Mouse (Mus musculus) brown adipose tissue, adult 24 weeks (tissue): ENCODE results near the gene Btbd3. TPM values are rescaled to one million over a fixed set of nuclear protein-coding genes. Genes with fewer than 3 reads are reported as not detected.

ENCODE experiments used
- H3K27ac ChIP-seq: fragments of 200-500 bp; replicated peaks from 2 replicates; pipeline ENCODE4 v1.5.1; 2012; ENCODE audit warnings: low read depth, mild to moderate bottlenecking, low read length
- H3K4me1 ChIP-seq: fragments of 200-500 bp; 2 replicates; pipeline ENCODE4 v1.6.1; 2012; ENCODE audit warnings: low read length, mixed read lengths; ENCODE audit not compliant: control insufficient read depth, insufficient read depth, insufficient read length
- H3K4me3 ChIP-seq: fragments of 200-500 bp; 2 replicates; pipeline ENCODE4 v1.5.1; 2012; ENCODE audit warnings: low read depth, mild to moderate bottlenecking, low read length, moderate library complexity; ENCODE audit not compliant: insufficient read depth
- polyA plus RNA-seq: library from polyadenylated mRNA; stranded (reverse); fragments of >200 nt; gene quantifications from 2 replicates; pipeline ENCODE4 v1.2.4, GENCODE M21; 2012; ENCODE audit not compliant: missing spikeins, insufficient read depth, insufficient read length

The Btbd3 gene
- polyA plus RNA-seq, 1 experiment = 9.1 TPM

DNA sequence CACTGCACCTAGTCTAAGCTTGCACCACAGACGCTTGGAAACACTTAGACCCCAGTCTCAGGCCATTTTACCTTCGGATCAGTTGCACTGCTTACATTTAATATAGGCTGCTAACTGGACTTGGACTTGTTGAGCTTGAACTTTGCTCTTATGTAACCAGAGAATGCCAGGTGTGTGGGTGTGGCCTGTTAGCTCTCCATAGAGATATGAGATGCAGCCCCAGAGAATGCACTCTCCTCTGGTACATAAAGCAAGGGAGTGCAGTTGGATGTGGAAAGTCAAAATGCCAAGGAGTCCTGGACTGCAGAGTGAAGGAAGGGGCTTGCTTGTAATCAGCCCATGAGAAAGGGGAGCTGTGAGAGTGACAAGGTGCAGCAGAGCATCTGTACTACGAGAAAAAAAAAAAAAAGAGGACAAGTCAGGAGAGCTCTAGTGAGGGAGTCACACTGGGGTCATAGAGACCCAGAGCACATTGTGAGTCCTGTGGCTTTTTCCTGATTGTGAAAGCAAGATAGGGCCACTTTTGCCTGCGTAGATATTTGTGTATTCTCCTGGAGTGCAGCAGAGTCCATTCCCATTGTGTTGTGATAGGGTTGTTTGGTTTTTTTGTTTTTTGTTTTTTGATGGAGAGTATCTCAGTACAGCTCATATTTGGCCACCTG lies 11.6 kb downstream of the Btbd3 start:
- Histone ChIP-seq H3K27ac (no peak overlapping the region), H3K4me3 (no peak overlapping the region), H3K4me1 (peaks cover 18% of the 10 kb centered on the region)

GRCm38 (mm10) chr2:138269330-138269729 lies 13.0 kb downstream of the Btbd3 start:
- H3K4me3 ChIP-seq = no peak overlapping the region

GRCm38 (mm10) chr2:138273404-138274073 lies 17.2 kb downstream of the Btbd3 start:
- peaks cover 19% of the 10 kb centered on the region for H3K4me1 ChIP-seq
- H3K4me3 ChIP-seq = no peak overlapping the region
- no peak overlapping the region for H3K27ac ChIP-seq

More at GRCm38 (mm10) chr2:138269330-138269729, 13.0 kb downstream of the Btbd3 start:
- no peak overlapping the region for H3K27ac ChIP-seq
- peaks cover 26% of the 10 kb centered on the region for H3K4me1 ChIP-seq

DNA sequence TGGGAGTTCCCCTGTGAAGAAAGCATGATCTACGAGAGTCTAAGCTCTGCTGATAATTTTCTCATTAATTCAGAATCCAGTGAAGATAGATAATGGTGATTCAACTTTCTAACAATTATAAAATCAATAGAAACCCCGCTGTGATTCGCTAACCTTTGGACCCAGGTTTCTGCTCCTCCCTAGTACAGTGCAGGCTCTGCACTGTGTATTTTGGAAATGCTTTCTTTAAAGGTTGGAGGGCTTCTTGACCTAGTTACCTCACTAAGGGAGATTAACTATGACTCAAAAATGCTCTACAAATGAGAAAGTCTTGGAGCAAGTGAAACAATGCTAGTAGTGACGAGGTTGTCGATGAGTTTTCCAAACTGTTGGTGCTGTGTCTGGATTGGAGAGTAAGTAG lies 17.7 kb downstream of the Btbd3 start:
- Histone ChIP-seq H3K4me1 (peaks cover 19% of the 10 kb centered on the region), H3K4me3 (no peak overlapping the region), H3K27ac (no peak overlapping the region)

- Histone ChIP-seq H3K4me1 (peaks cover 16% of the 10 kb centered on the region), H3K27ac (peak overlapping the region; percentile 78), H3K4me3 (peak overlapping the region; percentile 62)
These were observed 21.7 kb downstream of the Btbd3 start for GRCm38 (mm10) chr2:138277842-138278691.

- peak overlapping the region; percentile 62 for H3K4me3 ChIP-seq
- peak overlapping the region; percentile 78 for H3K27ac ChIP-seq
- H3K4me1 ChIP-seq = peaks cover 6% of the 10 kb centered on the region
These were observed 22.7 kb downstream of the Btbd3 start for GRCm38 (mm10) chr2:138278853-138279640.

DNA sequence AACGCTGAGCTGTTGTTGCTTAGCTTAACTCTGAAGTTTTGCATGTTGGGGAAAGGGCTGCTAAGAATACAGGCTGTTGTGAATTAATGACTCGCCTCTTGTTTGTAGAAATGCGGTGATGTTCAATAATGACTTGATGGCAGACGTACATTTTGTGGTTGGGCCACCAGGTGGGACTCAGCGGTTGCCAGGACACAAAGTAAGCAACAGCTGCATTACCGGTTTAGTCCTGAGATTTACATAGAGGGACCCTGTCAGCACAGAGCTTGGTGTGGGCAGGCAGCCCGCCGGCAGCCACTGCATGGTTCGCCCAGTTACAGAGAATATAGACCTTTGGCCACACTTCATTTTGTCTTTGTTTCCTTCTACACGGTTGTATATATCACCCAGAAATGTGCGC lies 23.3 kb downstream of the Btbd3 start:
- Histone ChIP-seq H3K4me1 (peaks cover 5% of the 10 kb centered on the region), H3K27ac (peak overlapping the region; percentile 78), H3K4me3 (peak overlapping the region; percentile 62)

GRCm38 (mm10) chr2:138280225-138280711 lies 23.9 kb downstream of the Btbd3 start:
- H3K4me3 ChIP-seq = peak overlapping the region; percentile 62
- H3K27ac ChIP-seq = peak overlapping the region; percentile 78
- H3K4me1 ChIP-seq = peaks cover 5% of the 10 kb centered on the region

GRCm38 (mm10) chr2:138281550-138282201 lies 25.3 kb downstream of the Btbd3 start:
- peak overlapping the region; percentile 25; the same call in 1 of the 2 replicates for H3K27ac ChIP-seq
- peaks cover 3% of the 10 kb centered on the region; the same call in 1 of the 2 replicates for H3K4me1 ChIP-seq
- peak overlapping the region; percentile 28 for H3K4me3 ChIP-seq

GRCm38 (mm10) chr2:138283372-138283771 lies 27.0 kb downstream of the Btbd3 start:
- Histone ChIP-seq H3K4me1 (no peaks in the 10 kb centered on the region; the same call in 1 of the 2 replicates), H3K4me3 (no peak overlapping the region), H3K27ac (no peak overlapping the region)

GRCm38 (mm10) chr2:138283856-138284255 lies 27.5 kb downstream of the Btbd3 start:
- no peaks in the 10 kb centered on the region; the same call in 1 of the 2 replicates for H3K4me1 ChIP-seq

GRCm38 (mm10) chr2:138285811-138286210 lies 29.4 kb downstream of the Btbd3 start:
- Histone ChIP-seq H3K4me3 (no peak overlapping the region), H3K4me1 (peaks cover 2% of the 10 kb centered on the region; the same call in 1 of the 2 replicates), H3K27ac (no peak overlapping the region)

More at GRCm38 (mm10) chr2:138283856-138284255, 27.5 kb downstream of the Btbd3 start:
- no peak overlapping the region for H3K4me3 ChIP-seq
- no peak overlapping the region for H3K27ac ChIP-seq

GRCm38 (mm10) chr2:138290154-138290553 lies 33.8 kb downstream of the Btbd3 start:
- H3K4me3 ChIP-seq = no peak overlapping the region
- peaks cover 6% of the 10 kb centered on the region for H3K4me1 ChIP-seq

DNA sequence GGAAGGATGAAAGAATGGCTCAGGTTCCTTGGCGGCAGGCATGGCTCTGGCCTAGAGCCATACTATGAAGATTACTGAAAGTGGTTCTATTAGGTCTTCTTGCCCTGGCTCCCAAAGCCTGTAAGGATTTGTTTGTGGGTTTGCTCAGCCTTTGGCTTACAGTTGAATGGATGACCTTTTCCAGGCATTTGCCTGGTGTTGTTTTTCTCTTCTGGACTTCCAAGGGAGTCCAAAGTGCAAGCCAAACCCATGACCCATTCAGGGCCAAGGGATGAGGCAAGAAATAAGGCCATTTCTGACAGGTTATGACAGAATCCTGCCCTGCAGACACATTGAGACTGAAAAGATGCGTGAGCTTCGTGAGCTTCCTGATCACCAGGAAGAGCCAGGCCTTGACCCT lies 37.9 kb downstream of the Btbd3 start:
- H3K4me3 ChIP-seq = no peak overlapping the region
- peaks cover 6% of the 10 kb centered on the region; the same call in 1 of the 2 replicates for H3K4me1 ChIP-seq
- 0 out of 2 replicates have a peak overlapping the region, but pooled peaks have one; percentile 16 for H3K27ac ChIP-seq

More at GRCm38 (mm10) chr2:138290154-138290553, 33.8 kb downstream of the Btbd3 start:
- no peak overlapping the region for H3K27ac ChIP-seq
